Mouse (Mus musculus) spleen, postnatal 36 days (tissue): Measurements from ENCODE around the gene Itga8.

Experiments used
- DNase-seq, 2 experiments: peaks; one replicate each; pipeline ENCODE4 v3.0.0; 2022; ENCODE audit warnings: low spot score in 2 of 2, mixed read lengths in 1 of 2

Gene Itga8

DNA sequence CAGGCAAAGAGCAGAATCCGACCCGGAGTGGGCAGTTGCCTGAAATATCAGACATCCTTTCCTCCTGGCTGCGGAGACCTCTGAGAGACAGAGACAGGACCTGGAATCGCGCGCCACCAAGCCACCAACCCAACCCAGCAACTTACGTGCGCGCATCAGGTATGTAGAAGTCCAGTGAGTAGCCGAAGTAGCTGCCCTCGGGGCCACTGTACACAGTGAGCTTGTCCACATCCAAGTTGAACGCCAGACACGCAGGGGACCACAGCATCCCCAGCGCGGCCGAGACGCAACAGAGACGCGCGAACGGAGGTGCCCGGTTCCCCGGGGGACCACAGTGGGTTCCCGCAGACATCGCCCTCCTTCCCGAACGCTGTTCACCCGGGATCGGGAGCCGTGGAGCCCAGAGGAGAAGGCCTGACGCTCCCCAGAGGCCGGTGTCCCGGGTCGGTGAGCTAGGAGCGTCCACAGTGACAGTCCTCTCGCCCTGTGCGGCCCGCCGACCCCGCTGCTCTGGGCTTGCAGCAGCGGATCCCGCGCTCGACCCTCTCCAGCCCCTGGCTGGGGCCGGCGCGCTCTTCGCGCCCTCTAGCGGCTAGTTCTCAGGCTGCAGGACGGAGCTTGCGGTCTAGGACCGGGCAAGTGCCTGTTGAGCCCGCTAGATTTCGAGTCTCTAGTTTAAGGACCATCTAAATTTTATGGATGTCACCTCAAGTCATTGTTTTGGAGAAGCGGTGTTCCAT is at the start of gene Itga8:
TSS of gene Itga8 (minus strand) at position 492 of the 740 bp plus-strand sequence.
- peak; percentile 39 to 52 for DNase-seq

DNA sequence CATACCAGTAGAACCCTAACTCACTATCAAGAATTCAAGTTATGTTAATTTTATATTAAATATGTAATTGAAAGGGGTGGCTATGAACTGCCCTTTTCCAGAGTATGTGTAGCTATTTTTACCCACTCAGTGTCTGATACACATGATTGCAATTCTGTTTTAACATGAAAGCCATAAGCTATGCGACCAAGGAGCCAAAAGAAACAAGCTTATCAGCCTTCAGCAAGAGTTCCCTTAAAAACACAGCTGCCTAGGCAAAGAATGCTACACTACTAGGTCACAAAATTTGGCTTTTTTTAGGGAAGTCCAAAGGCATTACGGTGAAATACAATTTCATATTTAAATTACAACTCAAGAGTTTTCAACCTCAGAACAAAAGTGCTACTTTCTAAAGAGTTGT is 47.2 kb upstream of the Itga8 start:
- no peak for DNase-seq

DNA sequence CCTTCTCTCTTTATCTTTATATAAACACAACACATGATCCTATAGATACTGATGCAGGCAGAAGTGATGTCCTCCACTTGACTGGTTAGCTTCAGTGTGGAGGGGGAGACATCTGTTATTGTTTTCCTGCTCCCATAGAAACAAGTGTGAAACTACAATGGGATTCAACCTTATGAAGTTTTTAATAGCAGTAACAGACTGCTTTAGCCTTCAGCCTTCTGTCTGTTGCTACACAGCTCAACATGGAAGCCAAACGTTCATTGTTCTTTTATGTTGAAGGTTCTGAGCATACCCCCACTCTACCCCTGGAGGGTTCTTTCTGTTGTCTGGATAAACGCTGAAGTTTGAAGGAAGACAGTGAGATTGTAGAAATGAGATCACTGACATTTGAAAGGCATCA is 30.2 kb upstream of the Itga8 start:
- no peak for DNase-seq

GRCm38 (mm10) chr2:12329620-12330019 is 27.9 kb upstream of the Itga8 start:
- DNase-seq, result no peak

DNA sequence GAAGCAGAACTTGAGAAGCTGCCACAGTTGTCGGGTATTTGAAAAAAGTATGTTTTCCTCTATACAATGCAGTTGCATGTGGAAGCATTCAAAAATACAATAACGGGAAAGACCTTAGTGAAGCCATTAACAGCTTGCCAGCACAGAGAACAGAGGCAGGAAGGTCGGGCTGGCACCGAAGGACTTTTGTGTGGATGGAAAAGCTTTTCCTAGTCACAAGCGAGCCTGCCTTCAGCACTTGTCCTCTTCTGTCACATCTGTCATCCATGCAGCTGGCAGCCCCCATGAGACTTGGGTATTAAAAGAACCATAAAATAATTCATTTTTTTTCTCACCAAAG is 27.3 kb upstream of the Itga8 start:
- DNase-seq, result no peak

- no peak for DNase-seq
Measured at GRCm38 (mm10) chr2:12328355-12329067, 26.8 kb upstream of the Itga8 start.

GRCm38 (mm10) chr2:12327691-12328354 is 26.1 kb upstream of the Itga8 start:
- no peak for DNase-seq

DNA sequence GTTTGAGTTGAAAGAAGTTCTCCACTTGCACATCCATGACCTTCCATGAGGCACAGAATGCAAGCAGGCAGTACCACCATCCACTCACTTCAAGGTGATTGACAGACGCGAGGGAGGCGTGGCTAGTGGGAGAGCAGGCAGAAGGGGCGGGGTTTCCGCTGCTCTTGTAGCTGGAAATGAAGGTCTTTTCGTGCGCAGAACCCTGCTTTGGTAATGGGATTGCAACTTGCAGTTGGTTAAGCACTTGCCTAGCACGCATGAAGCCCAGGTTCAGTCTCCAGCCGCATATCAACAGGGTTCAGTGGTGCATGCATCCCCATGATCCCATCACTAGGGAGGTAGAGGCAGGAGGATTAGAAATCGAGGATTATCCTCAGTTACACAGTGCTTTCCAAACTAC is 25.5 kb upstream of the Itga8 start:
- DNase-seq, result peak; percentile 49 to 56

DNA sequence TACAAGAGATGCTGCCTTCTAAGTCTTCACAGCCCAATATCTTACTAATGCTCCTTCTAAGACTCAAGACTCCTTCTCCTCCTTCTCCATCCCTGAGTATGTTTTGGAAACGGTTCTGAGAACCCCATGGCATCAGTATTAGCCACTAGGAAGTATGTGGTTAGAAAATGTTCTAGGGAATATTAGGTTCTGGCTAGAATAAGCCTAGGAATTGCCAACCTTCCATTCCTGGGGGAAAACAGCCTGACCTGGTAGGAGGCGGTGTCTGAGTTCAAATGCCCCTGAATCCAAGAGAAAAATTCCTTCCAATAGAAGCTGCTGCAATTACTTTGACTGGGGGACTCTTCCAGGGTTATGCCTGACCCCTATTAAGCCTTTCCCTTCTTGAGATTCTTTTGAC is 24.1 kb upstream of the Itga8 start:
- no peak for DNase-seq

- DNase-seq, result no peak
Measured at GRCm38 (mm10) chr2:12325417-12325816, 23.7 kb upstream of the Itga8 start.

- DNase-seq, result no peak
Measured at GRCm38 (mm10) chr2:12320914-12321313, 19.2 kb upstream of the Itga8 start.

DNA sequence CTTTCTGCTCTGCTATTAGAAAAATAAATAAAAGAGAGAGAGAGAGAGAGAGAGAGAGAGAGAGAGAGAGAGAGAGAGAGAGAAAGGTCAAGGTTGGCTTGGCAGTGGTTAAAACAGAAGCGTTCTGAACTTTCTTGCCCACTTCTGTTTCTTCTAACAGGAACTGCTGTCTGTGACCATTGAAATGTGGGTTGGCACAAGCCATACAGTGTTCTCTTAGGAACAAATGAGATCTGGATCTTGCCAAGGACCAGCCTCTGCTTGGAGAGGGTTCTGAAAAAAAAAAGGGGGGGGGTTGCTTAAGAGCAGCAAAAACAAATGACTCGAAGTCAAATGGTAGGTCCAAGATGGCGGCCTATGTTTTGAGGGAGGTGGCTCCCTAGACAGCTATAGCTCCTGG is 17.0 kb upstream of the Itga8 start:
- DNase-seq, result no peak

DNA sequence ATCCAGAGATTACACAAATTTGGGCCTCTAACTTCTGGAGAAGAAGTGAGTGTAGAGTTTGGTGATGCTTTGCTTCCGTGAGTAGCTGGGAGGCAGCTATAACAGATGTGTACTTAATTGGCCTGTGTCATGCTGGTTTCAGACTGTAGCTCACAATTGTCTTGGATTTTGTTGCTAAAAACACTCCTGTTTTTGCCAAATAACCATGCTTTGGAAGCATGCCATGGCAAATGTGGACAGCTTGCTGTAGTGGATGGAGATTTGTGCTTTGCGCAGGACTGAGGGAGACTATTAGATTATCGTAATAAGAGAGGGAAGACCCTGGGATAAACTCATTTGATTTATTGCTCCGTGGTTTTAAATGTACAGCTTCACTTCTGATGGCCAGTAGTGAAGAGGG is 16.3 kb upstream of the Itga8 start:
- DNase-seq, result no peak

GRCm38 (mm10) chr2:12317343-12317742 is 15.6 kb upstream of the Itga8 start:
- peak; percentile 65 to 67 for DNase-seq

DNA sequence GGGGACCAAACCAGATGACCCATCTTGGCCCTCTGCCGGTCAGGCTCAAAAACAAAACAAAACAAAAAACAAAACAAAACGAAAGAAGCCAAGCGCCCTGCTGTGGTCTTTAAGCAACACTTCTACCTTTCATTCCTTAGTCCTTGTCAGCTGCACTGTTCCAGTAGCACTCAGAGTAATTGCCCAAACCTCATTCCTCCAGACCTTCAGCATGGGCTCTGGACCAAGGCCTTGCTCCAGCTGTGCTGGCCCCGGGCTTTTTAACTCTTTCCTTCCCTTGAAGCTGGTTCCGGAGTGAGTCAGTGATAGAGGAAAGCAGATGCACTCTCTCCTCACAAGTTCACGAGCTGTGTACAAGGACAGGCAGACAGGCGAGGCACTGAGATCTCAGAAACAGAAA is 14.6 kb upstream of the Itga8 start:
- DNase-seq, result no peak

GRCm38 (mm10) chr2:12314028-12314427 is 12.3 kb upstream of the Itga8 start:
- no peak for DNase-seq

GRCm38 (mm10) chr2:12308466-12308865 is 6.7 kb upstream of the Itga8 start:
- DNase-seq, result no peak

DNA sequence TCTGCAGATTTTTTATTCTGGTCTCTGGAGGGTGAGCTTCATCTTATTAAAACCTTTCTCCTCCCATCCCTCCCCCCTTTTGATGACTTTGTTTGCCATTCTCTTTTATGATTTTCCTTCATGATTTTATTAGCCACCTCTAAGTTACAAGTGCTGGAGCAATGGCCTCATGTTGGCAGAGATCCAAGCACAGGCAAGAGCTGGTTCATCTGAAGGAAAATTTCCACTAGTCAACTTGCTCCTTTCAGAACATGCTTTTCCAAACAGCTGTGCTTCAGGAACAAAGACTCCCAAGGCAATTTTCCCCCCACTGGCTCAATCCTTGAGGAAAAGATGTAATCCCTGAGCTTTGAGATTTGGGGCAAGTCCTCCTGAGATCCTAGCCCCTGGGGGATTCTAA is 5.6 kb upstream of the Itga8 start:
- no peak for DNase-seq

GRCm38 (mm10) chr2:12305064-12305650 is 3.4 kb upstream of the Itga8 start:
- DNase-seq, result no peak

DNA sequence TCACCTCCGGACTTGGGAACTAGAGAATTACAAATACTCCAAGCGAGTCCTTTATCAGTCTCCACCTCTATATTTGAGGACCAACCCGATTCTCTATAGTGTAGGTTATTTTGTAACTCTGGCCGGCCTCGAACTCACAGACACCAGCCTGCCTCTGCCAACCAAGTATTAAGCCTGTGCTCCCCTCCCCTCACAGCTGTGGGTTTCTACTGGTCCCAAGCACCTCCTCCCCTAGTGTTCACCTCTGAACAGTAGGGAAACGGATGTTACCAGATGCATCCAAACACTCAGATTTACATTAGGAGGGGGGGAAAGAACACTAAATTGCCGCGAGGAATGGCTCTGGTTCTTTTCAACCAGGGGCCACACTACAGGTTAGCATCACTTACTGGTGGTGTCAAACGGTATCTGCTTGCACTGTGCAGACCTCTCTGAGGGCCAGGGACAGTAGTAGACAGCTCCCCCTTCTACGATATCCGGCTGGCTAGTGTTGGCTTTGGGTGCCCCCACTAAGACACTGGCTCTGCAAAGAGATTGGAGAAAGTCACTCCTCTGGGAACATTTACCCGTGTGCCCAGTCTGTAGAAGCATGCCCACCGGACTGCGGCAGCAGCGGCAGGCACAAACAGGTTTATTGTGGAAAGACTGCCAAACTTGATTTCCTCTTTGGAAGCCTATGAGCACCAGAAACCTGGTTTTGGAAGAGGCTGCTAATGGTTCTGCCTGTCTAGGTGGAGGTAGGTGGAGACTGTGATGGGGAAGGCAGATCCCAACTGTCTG is 1.1 kb downstream of the Itga8 start:
- DNase-seq, result no peak

DNA sequence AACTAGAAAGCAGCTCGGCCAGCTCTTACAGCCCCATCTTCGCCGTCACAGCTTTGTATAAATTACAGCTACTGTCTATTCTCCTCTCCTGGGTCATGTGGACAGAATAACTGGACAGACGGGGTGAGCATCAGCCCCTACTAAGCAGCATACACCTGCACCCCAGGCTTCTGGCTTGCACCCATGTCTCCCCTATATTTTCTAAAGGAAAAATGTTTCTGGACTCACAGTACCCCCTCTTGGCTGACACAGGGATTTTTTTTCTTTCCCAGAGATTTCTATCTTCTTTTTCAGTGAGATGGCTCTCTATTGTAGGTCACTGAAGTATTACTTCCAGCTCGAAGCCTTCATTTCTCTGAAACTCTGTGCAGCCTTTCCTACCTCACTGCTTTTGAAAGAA is 4.4 kb downstream of the Itga8 start:
- no peak for DNase-seq

DNA sequence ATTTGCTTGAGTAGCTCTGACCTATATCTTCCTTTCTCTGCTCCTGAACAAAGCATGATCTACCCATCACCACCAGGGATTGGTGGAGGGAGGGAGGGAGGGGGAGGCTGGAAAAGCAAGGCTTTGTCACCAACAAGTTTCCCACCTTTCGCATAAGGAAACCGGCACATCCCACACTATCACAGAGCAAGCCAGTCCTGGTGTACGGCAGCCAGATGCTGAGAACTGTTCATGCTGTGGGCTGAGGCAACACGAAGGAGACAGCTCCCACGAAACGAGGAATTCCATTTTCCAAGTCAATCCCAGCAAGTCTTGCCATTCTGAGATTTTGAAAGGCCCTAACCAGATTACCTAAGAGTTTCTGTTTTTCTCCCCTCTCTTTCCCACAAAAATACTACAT is 6.6 kb downstream of the Itga8 start:
- no peak for DNase-seq
